Mouse (Mus musculus) spleen, adult 2 months (tissue): Measurements from ENCODE around the gene Fam155a. TPM values are rescaled to one million over a fixed set of nuclear protein-coding genes. Genes with fewer than 3 reads are reported as not detected.

Source experiments
- DNase-seq, 2 experiments: peaks; one replicate each; pipeline versions ENCODE4 v3.0.0 to v3.0.0-alpha.2; 2012 to 2021; ENCODE audit warnings: low spot score in 2 of 2, low read depth in 1 of 2
- H3K27ac ChIP-seq: fragments of 200-500 bp; 2 replicates; pipeline ENCODE4 v1.5.1; 2012; ENCODE audit warnings: low read length, inconsistent platforms; ENCODE audit not compliant: insufficient read depth
- H3K27me3 ChIP-seq: fragments of 200-500 bp; 2 replicates; pipeline ENCODE4 v1.6.1; 2012; ENCODE audit warnings: mild to moderate bottlenecking, moderate library complexity, low read length, inconsistent platforms; ENCODE audit not compliant: control insufficient read depth, insufficient read depth
- H3K36me3 ChIP-seq: fragments of 200-500 bp; 2 replicates; pipeline ENCODE4 v1.6.1; 2012; ENCODE audit warnings: mild to moderate bottlenecking, low read length, inconsistent platforms; ENCODE audit not compliant: control insufficient read depth, insufficient read depth
- H3K4me1 ChIP-seq: fragments of 200-500 bp; 2 replicates; pipeline ENCODE4 v1.6.1; 2011; ENCODE audit warnings: inconsistent platforms; ENCODE audit not compliant: control insufficient read depth, insufficient read depth, insufficient read length
- H3K4me3 ChIP-seq: fragments of 200-500 bp; 2 replicates; pipeline ENCODE4 v1.5.1; 2011; ENCODE audit warnings: mild to moderate bottlenecking, inconsistent platforms; ENCODE audit not compliant: insufficient read depth, insufficient read length; ENCODE audit errors: extremely low read depth
- CTCF ChIP-seq: fragments of 200-500 bp; IDR thresholded peaks from 2 replicates; pipeline ENCODE4 v1.5.1; 2011; ENCODE audit warnings: mild to moderate bottlenecking, inconsistent platforms; ENCODE audit not compliant: insufficient read depth, insufficient read length, insufficient replicate concordance; ENCODE audit errors: extremely low read depth
- POLR2A ChIP-seq: fragments of 200-500 bp; IDR thresholded peaks from 2 replicates; pipeline ENCODE4 v1.6.1; 2011; ENCODE audit warnings: low read depth, low read length, inconsistent platforms
- whole genome bisulfite sequencing: fragments of 180-500 bp; shearing (Covaris S2); methylation state at CpG from one replicate; pipeline ENCODE4 v1.1.7; 2018; 5-methylcytosine and 5-hydroxymethylcytosine counted together
- polyA plus RNA-seq: library from polyadenylated mRNA; depleted of rRNA; stranded (reverse); fragments of >200 nt; gene quantifications from 2 replicates; pipeline ENCODE4 v1.2.3, GENCODE M21; 2012

The Fam155a gene
- polyA plus RNA-seq, 1 experiment, result not detected

DNA sequence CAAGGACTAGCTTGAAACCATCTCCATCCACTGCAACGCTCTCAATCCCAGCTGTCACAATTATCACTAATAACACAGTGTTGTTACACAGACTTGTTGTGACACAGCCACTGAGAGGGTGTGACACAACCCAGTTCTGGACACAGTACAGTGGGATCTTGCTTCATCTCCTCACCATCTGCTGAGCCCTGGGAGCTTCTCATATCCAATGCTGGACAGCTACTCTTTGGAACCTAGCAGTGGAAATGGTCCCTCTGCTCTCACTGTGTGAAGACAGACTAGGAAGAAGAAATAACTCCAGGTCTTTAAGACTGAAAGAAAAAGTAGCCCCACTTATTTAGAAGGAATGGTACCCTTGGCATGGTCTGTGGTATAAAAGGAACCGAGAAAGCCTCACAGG lies 310.3 kb downstream of the Fam155a start:
- no peak for TF ChIP-seq CTCF
- no peak for TF ChIP-seq POLR2A
- Histone ChIP-seq H3K4me1 (no peaks in the 10 kb centered on the region), H3K27ac (no peak overlapping the region), H3K4me3 (no peak overlapping the region), H3K36me3 (no peaks in the 10 kb centered on the region), H3K27me3 (no peaks in the 10 kb centered on the region)
- 79% methylated on average over 2 of the region's 2 CpGs for WGBS
- no peak for DNase-seq

DNA sequence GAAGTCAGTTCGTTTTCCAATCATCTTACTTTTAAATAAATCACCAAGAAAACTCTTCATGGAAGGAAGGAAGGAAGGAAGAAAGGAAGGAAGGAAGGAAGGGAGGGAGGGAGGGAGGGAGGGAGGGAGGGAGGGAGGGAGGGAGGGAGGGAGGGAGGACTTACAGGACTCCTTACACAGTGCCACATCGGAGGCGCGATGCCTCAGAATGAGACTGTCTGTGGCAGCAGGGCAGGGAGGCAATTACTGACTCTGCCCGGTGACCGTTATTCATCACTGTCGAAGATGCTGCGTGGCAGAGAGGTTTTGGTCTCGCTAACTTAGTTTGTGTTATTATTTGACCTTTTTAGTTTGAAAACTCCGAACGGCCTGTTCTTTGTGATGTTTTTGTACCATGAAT lies 312.3 kb downstream of the Fam155a start:
- H3K27ac ChIP-seq, result no peak overlapping the region

DNA sequence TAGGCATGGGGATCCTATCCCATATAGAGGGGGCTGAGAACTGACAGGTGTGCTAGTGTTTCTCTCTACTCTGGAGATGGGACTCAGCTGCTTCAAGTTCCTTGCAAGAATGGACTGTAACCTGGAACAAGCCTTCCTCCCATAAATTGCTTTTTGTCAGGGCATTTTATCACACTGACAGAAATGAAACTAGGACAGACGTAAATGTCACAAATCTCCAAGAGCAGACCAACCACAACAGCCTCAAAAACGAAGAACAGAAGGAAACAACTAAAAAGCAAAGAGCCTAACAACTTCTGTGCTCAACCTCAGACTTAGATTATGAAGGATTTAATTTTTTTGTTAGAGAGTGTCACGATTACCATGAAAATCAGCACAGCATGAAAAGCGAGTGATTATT lies 315.8 kb downstream of the Fam155a start:
- Histone ChIP-seq H3K27ac (no peak overlapping the region), H3K4me3 (no peak overlapping the region), H3K4me1 (no peaks in the 10 kb centered on the region), H3K27me3 (no peaks in the 10 kb centered on the region), H3K36me3 (no peaks in the 10 kb centered on the region)
- TF ChIP-seq CTCF, result no peak
- no peak for TF ChIP-seq POLR2A
- no peak for DNase-seq
- WGBS, result 32% methylated on average over 4 of the region's 4 CpGs

More for the DNA sequence above, 312.3 kb downstream of the Fam155a start:
- no peak for DNase-seq
- H3K4me1 ChIP-seq, result no peaks in the 10 kb centered on the region
- H3K4me3 ChIP-seq, result no peak overlapping the region
- TF ChIP-seq POLR2A (no peak), CTCF (no peak)
- WGBS, result 81% methylated on average over 11 of the region's 11 CpGs
- no peaks in the 10 kb centered on the region for H3K36me3 ChIP-seq
- H3K27me3 ChIP-seq, result no peaks in the 10 kb centered on the region

DNA sequence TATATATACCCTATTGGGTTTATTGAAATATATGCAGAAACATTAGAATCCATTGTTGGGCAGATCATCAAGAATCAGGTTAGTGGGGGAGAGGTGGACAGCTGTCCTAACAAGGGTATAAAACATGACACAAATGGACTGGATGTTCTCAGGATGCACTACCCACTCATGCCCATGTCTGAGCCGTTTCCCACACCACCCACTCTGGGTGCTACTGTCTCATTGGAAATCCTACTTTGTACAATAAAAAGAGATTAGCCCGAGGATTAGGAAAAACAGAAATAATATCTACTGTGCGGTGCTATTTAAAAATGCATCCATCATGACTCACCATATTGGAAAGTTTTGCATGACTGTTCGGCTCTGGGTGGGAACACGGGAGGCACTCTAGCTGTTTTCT lies 317.2 kb downstream of the Fam155a start:
- no peaks in the 10 kb centered on the region for H3K4me1 ChIP-seq
- WGBS, result 91% methylated on average over 5 of the region's 5 CpGs
- TF ChIP-seq CTCF (no peak), POLR2A (no peak)
- no peaks in the 10 kb centered on the region for H3K36me3 ChIP-seq
- H3K27ac ChIP-seq, result no peak overlapping the region
- H3K4me3 ChIP-seq, result no peak overlapping the region
- no peaks in the 10 kb centered on the region for H3K27me3 ChIP-seq
- DNase-seq, result no peak

DNA sequence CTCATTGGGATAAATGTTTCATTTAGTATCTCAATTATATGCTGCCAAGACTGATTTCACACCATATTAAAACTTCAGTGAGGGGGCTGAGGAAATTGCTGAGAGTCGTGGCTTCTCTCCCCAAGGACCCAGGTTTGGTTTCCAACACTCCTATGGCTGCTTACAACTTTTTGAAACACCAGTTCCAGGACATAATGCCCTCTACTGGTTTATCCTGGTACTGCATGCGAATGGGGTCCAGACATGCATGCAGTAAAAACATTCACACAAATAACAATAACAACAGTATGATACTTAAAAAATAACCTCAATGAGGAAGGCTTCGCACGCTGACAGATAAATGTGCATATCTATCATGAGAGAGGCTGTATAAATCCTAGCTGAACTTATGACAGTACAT lies 319.4 kb downstream of the Fam155a start:
- TF ChIP-seq POLR2A, result no peak
- no peak for TF ChIP-seq CTCF
- DNase-seq, result no peak
- WGBS, result 80% methylated on average over 4 of the region's 4 CpGs
- Histone ChIP-seq H3K27ac (no peak overlapping the region), H3K4me3 (no peak overlapping the region), H3K4me1 (no peaks in the 10 kb centered on the region), H3K27me3 (no peaks in the 10 kb centered on the region), H3K36me3 (no peaks in the 10 kb centered on the region)

DNA sequence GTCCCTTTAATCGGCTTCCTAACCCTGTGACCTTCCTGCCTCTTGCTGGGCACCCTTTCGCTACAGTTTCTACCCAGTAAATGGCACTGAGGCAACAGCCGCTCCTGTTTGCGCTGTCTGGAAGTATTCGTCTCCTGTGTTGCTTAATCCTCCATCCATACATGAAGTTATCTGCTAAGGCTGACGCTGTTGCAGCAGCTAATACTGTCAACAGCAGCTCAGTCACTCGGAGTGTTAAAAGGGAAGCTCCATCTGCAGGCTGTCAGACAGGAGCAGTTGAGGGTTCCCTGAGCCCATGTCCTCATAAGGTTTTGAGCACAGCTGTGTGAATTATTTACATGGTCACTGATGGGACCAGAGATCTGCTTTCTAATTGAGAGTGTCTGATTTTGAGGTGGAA lies 322.3 kb downstream of the Fam155a start:
- TF ChIP-seq POLR2A (no peak), CTCF (no peak)
- 56% methylated on average over 7 of the region's 7 CpGs for WGBS

DNA sequence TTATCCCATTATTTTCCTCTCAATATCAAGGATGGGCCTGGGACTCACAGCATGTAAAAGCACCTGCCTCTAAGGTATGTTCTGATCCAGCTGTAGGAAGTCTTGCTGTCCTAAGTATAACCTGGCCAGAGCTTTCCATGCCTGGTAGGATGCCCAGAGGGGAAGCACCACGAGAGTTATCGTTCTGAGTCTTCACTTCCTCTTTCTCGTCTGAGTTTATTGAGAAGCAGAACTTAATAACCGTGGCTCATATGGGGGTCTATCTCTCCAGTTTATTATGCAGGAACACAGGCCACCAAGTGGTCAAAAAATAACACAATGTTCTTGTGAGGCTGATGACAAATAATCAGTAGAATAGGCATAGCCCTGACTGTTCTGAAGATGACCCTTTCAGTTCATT lies 333.1 kb downstream of the Fam155a start:
- no peak for TF ChIP-seq CTCF
- TF ChIP-seq POLR2A, result no peak

More for the DNA sequence above, 322.3 kb downstream of the Fam155a start:
- no peaks in the 10 kb centered on the region for H3K4me1 ChIP-seq
- H3K36me3 ChIP-seq, result no peaks in the 10 kb centered on the region
- DNase-seq, result no peak
- no peak overlapping the region for H3K4me3 ChIP-seq
- no peaks in the 10 kb centered on the region for H3K27me3 ChIP-seq
- no peak overlapping the region for H3K27ac ChIP-seq

DNA sequence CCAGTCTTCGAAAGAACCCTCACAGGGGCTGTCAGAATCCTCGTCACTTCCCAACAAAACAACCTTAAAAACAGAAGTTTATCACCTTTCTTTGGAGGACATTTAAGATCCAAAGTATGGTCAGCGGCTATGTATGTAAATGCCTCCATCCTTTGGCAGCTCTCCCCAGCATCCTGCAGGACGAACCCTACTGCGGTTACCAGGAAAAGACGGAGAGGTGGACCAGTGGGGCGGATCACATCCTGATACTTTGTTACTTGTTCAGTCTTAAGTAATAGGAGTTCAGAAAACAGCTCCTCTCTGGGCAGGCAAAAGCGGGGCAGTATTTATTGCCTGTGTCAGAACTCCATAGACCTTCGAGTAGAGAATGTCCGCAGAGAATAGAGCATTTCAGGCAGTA lies 335.5 kb downstream of the Fam155a start:
- Histone ChIP-seq H3K27ac (no peak overlapping the region), H3K4me3 (no peak overlapping the region), H3K27me3 (no peaks in the 10 kb centered on the region), H3K36me3 (no peaks in the 10 kb centered on the region), H3K4me1 (no peaks in the 10 kb centered on the region)
- no peak for TF ChIP-seq CTCF
- TF ChIP-seq POLR2A, result no peak
- 83% methylated on average over 10 of the region's 10 CpGs for whole genome bisulfite sequencing
- no peak for DNase-seq

More for the DNA sequence above, 333.1 kb downstream of the Fam155a start:
- Histone ChIP-seq H3K27me3 (no peaks in the 10 kb centered on the region), H3K36me3 (no peaks in the 10 kb centered on the region), H3K4me1 (no peaks in the 10 kb centered on the region), H3K27ac (no peak overlapping the region), H3K4me3 (no peak overlapping the region)
- 3% methylated on average over 4 of the region's 4 CpGs for WGBS
- no peak for DNase-seq
